Mouse (Mus musculus) stomach, embryonic 14.5 days (tissue): Measurements from ENCODE around the gene Inka1. TPM values are rescaled to one million over a fixed set of nuclear protein-coding genes. Genes with fewer than 3 reads are reported as not detected.

Source experiments
- ATAC-seq: fragments of 200-750 bp; cut with Nextera tagmentation; 2 replicates; pipeline ENCODE4 v1.8.0; 2017; ENCODE audit warnings: low read depth, moderate TSS enrichment; ENCODE audit not compliant: insufficient number of reproducible peaks, insufficient read depth, low FRiP score
- H3K27ac ChIP-seq: fragments of 300-500 bp; sonication (generic); 2 replicates; pipeline ENCODE4 v1.5.1; 2014; ENCODE audit warnings: mild to moderate bottlenecking, low read length, moderate library complexity, mixed read lengths
- H3K27me3 ChIP-seq: fragments of 300-500 bp; sonication (generic); 2 replicates; pipeline ENCODE4 v1.6.1; 2014; ENCODE audit warnings: low read length, control low read depth, mixed read lengths; ENCODE audit not compliant: control insufficient read depth, insufficient read depth
- H3K36me3 ChIP-seq: fragments of 300-500 bp; sonication (generic); 2 replicates; pipeline ENCODE4 v1.6.1; 2014; ENCODE audit warnings: mild to moderate bottlenecking, control low read depth, low read length, moderate library complexity, mixed read lengths; ENCODE audit not compliant: control insufficient read depth, insufficient read depth
- H3K4me1 ChIP-seq: fragments of 300-500 bp; sonication (generic); 2 replicates; pipeline ENCODE4 v1.6.1; 2014; ENCODE audit warnings: low read length, control low read depth, mixed read lengths; ENCODE audit not compliant: control insufficient read depth, insufficient read depth
- H3K4me2 ChIP-seq: fragments of 300-500 bp; sonication (generic); replicated peaks from 2 replicates; pipeline ENCODE4 v1.6.1; 2014; ENCODE audit warnings: low read depth, low read length, control low read depth
- H3K4me3 ChIP-seq: fragments of 300-500 bp; sonication (generic); 2 replicates; pipeline ENCODE4 v1.5.1; 2014; ENCODE audit warnings: low read depth, low read length, control low read depth
- H3K9ac ChIP-seq: fragments of 300-500 bp; sonication (generic); replicated peaks from 2 replicates; pipeline ENCODE4 v1.6.1; 2014; ENCODE audit warnings: low read depth, mild to moderate bottlenecking, control low read depth, low read length, moderate library complexity, mixed read lengths
- H3K9me3 ChIP-seq: fragments of 300-500 bp; sonication (generic); 2 replicates; pipeline ENCODE4 v1.6.1; 2016; ENCODE audit warnings: low read depth, low read length, control low read depth; ENCODE audit not compliant: control insufficient read depth
- WGBS: fragments of 180-500 bp; shearing (Covaris S2); extraction: QIAGEN DNeasy Blood & Tissue Kit; methylation state at CpG from one replicate; pipeline ENCODE4 v1.1.7; 2014; 5-methylcytosine and 5-hydroxymethylcytosine counted together
- polyA plus RNA-seq: library from polyadenylated mRNA; unstranded; fragments of >200 nt; fragmentation: Nextera tagmentation; extraction: Ambion mirVana; gene quantifications from 2 replicates; pipeline ENCODE4 v1.2.1, GENCODE M21; 2014

The Inka1 gene
- polyA plus RNA-seq, 1 experiment from 2014 or later = 64.9 TPM

DNA sequence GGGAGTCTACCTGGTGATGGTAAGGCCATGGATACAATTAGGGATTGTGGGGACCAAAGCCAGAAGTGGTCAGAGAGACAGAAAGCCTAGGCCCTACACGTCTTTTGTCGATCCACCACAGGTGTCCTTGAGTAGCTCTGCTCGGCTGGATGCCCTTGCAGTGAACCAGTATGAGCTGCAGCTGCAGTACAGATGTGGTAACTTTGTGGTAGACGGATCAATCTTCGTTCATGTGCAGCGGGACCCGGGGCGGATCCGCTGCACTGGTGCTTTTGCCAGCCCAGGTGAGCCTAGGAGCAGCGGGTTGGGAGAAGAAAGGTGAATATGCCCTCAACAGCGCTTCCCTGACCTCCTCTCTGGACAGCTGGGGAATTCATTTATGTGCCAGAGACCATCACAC lies 7.3 kb upstream of the Inka1 start:
- ATAC-seq = no peak
- no peaks in the 10 kb centered on the region for H3K4me1 ChIP-seq
- no peak overlapping the region for H3K4me2 ChIP-seq
- no peaks in the 10 kb centered on the region for H3K36me3 ChIP-seq
- no peak overlapping the region for H3K4me3 ChIP-seq
- H3K9ac ChIP-seq = no peak overlapping the region
- no peak overlapping the region for H3K27ac ChIP-seq
- 88% methylated on average over 11 of the region's 11 CpGs for WGBS
- no peaks in the 10 kb centered on the region for H3K9me3 ChIP-seq
- no peaks in the 10 kb centered on the region for H3K27me3 ChIP-seq

DNA sequence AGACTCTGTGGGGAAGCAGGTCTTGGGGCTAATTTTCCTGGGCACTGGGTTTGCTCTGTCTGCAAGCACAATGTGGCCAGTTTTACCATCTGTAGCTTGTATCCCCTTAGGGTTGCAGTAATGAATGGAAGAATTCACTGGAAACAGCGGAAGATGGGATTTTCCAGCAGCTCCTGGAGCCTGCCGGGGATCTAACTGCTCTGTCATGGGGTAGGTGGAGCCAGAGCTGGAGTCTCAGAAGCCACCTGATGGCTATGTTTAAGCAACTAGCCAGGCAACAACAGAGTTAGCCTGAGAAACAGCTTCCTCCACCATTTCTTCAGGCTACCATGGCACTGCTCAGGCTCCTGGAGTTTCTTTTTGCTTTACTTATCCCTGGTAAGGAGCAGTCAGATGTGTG lies 6.5 kb upstream of the Inka1 start, which contains the start of gene Cdhr4:
Gene Cdhr4, plus strand, starts transcription at position 301 of the 400 bp plus-strand sequence.
- Histone ChIP-seq H3K9ac (no peak within 1 kb of the TSS), H3K27me3 (no peaks in the 10 kb centered on the region), H3K4me2 (no peak within 1 kb of the TSS), H3K27ac (no peak within 1 kb of the TSS), H3K4me3 (no peak within 1 kb of the TSS), H3K9me3 (no peaks in the 10 kb centered on the region), H3K4me1 (no peaks in the 10 kb centered on the region), H3K36me3 (no peaks in the 10 kb centered on the region)
- 69% methylated on average over 2 of the region's 2 CpGs for WGBS
- no peak for ATAC-seq

DNA sequence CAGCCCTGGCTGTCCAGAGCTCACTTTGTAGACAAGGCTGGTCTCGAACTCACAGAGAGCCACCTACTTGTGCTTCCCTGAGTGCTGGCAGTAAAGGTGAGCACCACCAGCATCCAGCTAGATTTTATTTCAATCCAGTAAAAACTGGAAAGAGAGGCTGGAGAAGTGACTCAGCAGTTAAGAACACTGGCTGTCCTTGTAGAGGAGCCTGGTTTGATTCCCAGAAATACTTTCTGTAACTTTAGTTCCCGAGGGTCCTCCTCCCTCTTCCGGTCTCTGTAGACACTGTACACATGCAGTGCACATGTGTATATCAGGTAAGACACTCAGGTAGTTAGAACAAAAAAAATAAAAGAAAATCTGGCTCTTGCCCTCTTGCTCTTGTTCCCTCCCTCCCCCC lies 2.3 kb upstream of the Inka1 start:
- Histone ChIP-seq H3K4me1 (peaks cover 15% of the 10 kb centered on the region; the same call in 1 of the 2 replicates), H3K36me3 (no peaks in the 10 kb centered on the region; the same call in 1 of the 2 replicates), H3K27me3 (no peaks in the 10 kb centered on the region), H3K9me3 (no peaks in the 10 kb centered on the region), H3K27ac (no peak overlapping the region), H3K9ac (no peak overlapping the region), H3K4me3 (no peak overlapping the region), H3K4me2 (no peak overlapping the region)
- 81% methylated on average over 3 of the region's 3 CpGs for WGBS
- ATAC-seq = no peak

DNA sequence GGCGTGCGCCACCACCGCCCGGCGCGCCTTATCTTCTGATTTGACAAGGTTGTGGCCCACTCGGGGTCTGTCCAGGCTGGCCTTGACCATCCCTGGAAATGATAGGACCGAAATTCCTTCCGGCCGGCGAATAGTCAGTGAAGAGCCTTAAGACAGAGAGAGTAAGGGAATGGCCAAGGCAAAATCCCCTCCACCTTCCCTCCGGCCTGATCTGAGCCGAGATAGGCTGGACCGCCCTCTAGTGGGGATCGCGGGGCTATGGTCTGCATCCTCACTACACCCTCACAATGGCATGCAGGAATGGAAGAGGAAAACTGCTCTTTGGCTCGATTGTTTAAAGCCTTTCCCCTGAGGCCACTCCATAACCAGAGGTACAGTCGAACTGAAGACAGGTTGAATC lies 697 bp upstream of the Inka1 start:
- ATAC-seq = peak; percentile 16; the same call in 1 of the 2 replicates
- H3K4me2 ChIP-seq = peak overlapping the region; percentile 88
- H3K4me3 ChIP-seq = peak overlapping the region; percentile 45
- no peaks in the 10 kb centered on the region for H3K9me3 ChIP-seq
- H3K4me1 ChIP-seq = peaks cover 26% of the 10 kb centered on the region
- H3K36me3 ChIP-seq = no peaks in the 10 kb centered on the region; the same call in 1 of the 2 replicates
- 2% methylated on average over 18 of the region's 18 CpGs for WGBS
- peak overlapping the region; percentile 100 for H3K27ac ChIP-seq
- no peaks in the 10 kb centered on the region for H3K27me3 ChIP-seq
- H3K9ac ChIP-seq = no peak overlapping the region

DNA sequence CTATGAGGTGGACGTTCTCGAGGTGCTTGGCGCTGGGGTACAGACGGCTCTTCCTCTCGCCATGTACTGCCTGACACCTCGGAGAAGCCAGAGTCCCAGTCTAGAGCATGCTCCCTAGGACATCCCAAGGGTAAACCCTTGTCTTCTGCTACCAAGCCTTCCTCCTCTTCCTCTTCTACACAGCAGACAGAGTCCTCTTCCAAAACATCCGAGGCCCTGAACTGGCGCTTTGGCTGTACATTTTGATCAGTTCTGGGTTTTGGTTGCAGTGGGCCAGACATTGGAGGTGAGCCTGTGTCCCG lies 974 bp downstream of the Inka1 start:
- Histone ChIP-seq H3K36me3 (no peaks in the 10 kb centered on the region; the same call in 1 of the 2 replicates), H3K9ac (peak overlapping the region; percentile 59), H3K4me3 (peak overlapping the region; percentile 45), H3K4me1 (peaks cover 35% of the 10 kb centered on the region), H3K27me3 (no peaks in the 10 kb centered on the region), H3K27ac (peak overlapping the region; percentile 100), H3K9me3 (no peaks in the 10 kb centered on the region), H3K4me2 (peak overlapping the region; percentile 88)
- no peak for ATAC-seq
- WGBS = 46% methylated on average over 9 of the region's 9 CpGs

DNA sequence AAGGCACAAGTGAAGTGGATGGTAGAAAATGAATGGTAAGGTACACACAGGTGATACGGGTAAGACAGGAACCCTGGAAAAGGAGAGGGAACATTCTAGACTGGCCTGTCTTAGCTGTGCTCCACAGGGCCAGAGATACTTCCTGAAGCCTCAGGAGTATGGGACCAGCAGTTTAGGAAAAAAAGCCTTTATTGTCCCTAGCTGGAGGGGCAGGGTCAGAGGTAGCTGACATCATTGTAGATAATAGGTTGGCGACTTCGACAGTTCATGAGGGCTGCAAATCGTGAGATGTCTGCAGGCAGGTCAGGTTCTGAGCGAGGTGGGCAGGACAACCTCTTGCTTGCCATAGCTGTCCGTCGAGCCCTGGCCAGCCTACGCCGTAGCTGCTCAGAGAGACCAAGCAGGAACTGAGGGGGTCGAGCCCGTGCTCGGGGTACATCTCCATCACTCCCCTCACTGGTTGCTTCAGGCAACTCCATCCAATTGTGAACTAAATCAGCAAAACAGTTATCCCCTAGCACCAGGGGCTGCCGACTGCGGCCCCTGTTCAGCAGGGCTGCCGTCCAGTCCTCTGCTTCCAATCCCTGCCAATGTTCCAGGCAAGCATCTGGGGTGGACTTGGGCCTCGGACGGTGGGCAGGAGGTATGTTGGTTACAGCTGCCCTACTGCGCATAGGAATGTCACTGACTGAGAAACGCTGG lies 1.5 kb downstream of the Inka1 start:
- Histone ChIP-seq H3K36me3 (no peaks in the 10 kb centered on the region; the same call in 1 of the 2 replicates), H3K9me3 (no peaks in the 10 kb centered on the region), H3K9ac (peak overlapping the region; percentile 59), H3K4me1 (peaks cover 35% of the 10 kb centered on the region), H3K4me3 (peak overlapping the region; percentile 45), H3K27ac (peak overlapping the region; percentile 100), H3K4me2 (peak overlapping the region; percentile 88), H3K27me3 (no peaks in the 10 kb centered on the region)
- WGBS = 45% methylated on average over 19 of the region's 19 CpGs
- ATAC-seq = no peak

DNA sequence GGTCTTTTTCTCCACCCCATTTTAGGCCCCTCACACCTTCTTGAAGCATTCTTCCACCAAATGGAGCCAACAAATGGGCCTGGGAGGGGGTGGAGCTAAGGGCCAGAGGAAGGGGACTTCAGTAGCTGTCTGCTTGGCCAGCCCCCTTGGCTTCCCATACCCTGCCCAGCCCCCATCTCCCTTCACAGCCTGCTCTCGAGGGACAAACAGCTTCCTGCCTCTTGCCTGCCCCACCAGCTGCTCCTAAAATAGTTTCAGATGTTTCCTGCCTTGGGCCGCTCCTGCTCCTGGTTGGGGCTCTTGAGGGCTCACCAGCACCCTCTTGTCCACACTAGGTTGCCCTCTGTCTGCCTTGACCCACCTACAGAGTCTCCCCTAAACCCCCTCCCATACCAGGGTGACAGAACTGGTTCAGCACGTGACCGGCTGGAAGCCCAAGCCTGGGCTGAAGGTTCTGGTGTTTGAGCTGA lies 2.2 kb downstream of the Inka1 start:
- Histone ChIP-seq H3K4me1 (peaks cover 35% of the 10 kb centered on the region), H3K9me3 (no peaks in the 10 kb centered on the region), H3K4me3 (peak overlapping the region; percentile 45), H3K9ac (peak overlapping the region; percentile 59), H3K27me3 (no peaks in the 10 kb centered on the region), H3K27ac (peak overlapping the region; percentile 100), H3K36me3 (no peaks in the 10 kb centered on the region; the same call in 1 of the 2 replicates), H3K4me2 (peak overlapping the region; percentile 88)
- peak; percentile 50 for ATAC-seq
- WGBS = 4% methylated on average over 4 of the region's 4 CpGs

DNA sequence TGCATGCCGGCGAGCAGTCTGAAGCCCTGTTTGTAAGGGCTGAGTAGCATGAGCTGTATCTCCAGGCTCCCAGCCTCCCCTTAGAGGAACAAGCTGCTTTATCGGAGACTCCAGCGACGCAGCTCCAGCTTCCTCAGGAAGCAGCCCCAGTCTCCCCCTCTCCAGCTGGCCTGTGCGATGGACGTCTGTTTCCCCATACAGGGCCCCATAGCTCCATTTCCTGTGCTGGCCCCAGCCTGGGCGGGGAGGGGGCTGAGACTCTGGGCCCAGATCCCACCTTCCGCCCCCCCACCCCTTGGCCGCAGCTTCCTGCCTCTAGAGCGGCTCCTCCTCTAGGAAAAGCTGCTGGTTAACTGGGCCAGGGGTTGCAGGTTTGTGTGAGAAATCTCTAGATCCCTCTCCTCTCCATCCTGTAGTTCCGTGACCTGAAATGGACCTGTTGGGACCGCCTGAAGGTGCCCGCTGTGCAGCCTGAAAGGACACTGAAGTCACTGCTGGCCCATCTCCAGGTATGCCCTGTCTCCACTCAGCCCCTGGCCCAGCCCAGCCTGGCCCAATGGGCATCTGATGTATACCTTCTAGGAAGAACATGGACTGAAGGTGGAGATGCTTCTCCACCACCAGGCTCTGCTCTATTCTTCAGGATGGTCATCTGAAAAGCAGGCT lies 2.9 kb downstream of the Inka1 start, which contains the start of gene Gm20661:
Gene Gm20661, plus strand, starts transcription at position 378 of the 666 bp plus-strand sequence.
- peak; percentile 77 for ATAC-seq
- Histone ChIP-seq H3K4me3 (peak within 1 kb of the TSS; percentile 45), H3K9me3 (no peaks in the 10 kb centered on the region), H3K4me1 (peaks cover 35% of the 10 kb centered on the region), H3K4me2 (peak within 1 kb of the TSS; percentile 88), H3K36me3 (no peaks in the 10 kb centered on the region; the same call in 1 of the 2 replicates), H3K27ac (peak within 1 kb of the TSS; percentile 100), H3K27me3 (no peaks in the 10 kb centered on the region), H3K9ac (peak within 1 kb of the TSS; percentile 59)
- 9% methylated on average over 14 of the region's 14 CpGs for WGBS
